Mouse (Mus musculus): ENCODE data around the gene Zfp979. TPM values are rescaled to one million over a fixed set of nuclear protein-coding genes. Genes with fewer than 3 reads are reported as not detected.
"Not testable (repeated sequence)": the region's sequence is repeated elsewhere in the genome, so short reads cannot be mapped to it uniquely, and the experiment has no call there.

The Zfp979 gene
- polyA plus RNA-seq, 1 experiment from 2014 or later = 3.2 TPM

DNA sequence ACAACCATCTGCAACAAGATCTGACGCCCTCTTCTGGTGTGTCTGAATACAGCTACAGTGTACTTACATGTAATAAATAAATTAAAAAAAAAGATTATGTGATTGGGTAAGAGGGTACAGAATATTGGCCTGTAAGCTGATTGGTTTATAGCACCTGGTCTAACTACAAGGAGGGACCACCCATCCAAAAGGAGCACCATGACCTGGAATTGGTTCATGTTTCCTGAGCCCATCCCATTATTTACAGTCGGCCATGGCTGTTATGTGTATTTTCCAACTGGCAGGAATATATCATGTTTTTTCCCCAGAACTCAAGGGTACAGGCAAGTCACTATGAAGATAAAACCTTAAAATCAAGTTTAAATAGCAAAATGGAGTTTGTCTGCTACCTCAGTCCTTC lies 43.5 kb downstream of the Zfp979 start:
- no peak overlapping the region for H3K9ac ChIP-seq (replicated peaks; ENCODE audit: low read depth, low read length)
- H3K4me2 ChIP-seq (ENCODE audit: low read depth, low read length) = no peak overlapping the region
- H3K4me1 ChIP-seq (ENCODE audit: control insufficient read depth, insufficient read depth, low read length) = no peaks in the 10 kb centered on the region
- no peaks in the 10 kb centered on the region for H3K36me3 ChIP-seq (ENCODE audit: control insufficient read depth, insufficient read depth, low read length)
- no peak overlapping the region for H3K4me3 ChIP-seq (ENCODE audit: low read depth, low read length)
- 72% methylated on average over 2 of the region's 2 CpGs for WGBS
- H3K27me3 ChIP-seq (ENCODE audit: control insufficient read depth, insufficient read depth, low read length) = no peaks in the 10 kb centered on the region
- H3K9me3 ChIP-seq (ENCODE audit: control insufficient read depth, low read length) = peaks cover 4% of the 10 kb centered on the region; the same call in 1 of the 2 replicates
- H3K27ac ChIP-seq (ENCODE audit: low read depth, low read length) = no peak overlapping the region
- no peak for ATAC-seq (ENCODE audit: low read depth)

DNA sequence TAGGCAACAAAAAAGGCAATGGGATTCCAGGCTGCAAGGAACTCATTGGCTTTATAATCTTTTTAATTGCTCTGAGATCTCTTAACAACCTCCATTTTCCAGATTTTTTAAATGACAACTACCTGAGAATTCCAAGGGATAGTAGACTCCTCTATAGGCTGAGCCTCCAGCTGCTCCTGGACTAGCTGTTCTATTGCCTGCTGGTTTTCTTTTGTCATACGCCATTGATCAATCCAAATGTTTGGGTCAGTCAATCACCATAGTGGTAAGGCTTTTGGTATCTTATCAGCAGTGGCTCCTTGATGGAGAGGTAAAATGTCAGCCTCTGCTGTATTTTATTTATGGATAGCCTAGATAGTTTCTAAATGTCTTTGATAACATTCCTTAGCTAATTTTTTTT lies 44.6 kb downstream of the Zfp979 start:
- Histone ChIP-seq H3K36me3 (ENCODE audit: control insufficient read depth, insufficient read depth, low read length) (no peaks in the 10 kb centered on the region), H3K27me3 (ENCODE audit: control insufficient read depth, insufficient read depth, low read length) (no peaks in the 10 kb centered on the region), H3K9me3 (ENCODE audit: control insufficient read depth, low read length) (peaks cover 4% of the 10 kb centered on the region; the same call in 1 of the 2 replicates), H3K9ac (replicated peaks; ENCODE audit: low read depth, low read length) (no peak overlapping the region), H3K27ac (ENCODE audit: low read depth, low read length) (no peak overlapping the region), H3K4me1 (ENCODE audit: control insufficient read depth, insufficient read depth, low read length) (no peaks in the 10 kb centered on the region), H3K4me2 (ENCODE audit: low read depth, low read length) (no peak overlapping the region), H3K4me3 (ENCODE audit: low read depth, low read length) (no peak overlapping the region)
- 59% methylated on average over 1 of the region's 1 CpGs for WGBS
- ATAC-seq (ENCODE audit: low read depth) = no peak

DNA sequence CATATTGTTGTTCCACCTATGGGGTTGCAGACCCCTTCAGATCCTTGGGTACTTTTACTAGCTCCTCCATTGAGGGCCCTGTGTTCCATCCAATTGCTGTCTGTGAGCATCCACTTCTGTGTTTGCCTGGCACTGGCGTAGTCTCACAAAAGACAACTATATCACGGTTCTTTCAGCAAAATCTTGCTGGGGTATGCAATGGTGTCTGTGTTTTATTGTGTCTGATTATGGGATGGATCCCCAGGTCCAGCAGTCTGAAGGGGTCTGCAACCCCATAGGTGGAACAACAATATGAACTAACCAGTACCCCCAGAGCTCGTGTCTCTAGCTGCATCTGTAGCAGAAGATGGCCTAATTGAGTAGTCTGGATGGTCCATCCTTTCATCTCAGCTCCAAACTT lies 47.7 kb downstream of the Zfp979 start:
- not testable (repeated sequence) for H3K27me3 ChIP-seq (ENCODE audit: control insufficient read depth, insufficient read depth, low read length); ATAC-seq (ENCODE audit: low read depth); H3K36me3 ChIP-seq (ENCODE audit: control insufficient read depth, insufficient read depth, low read length); H3K4me3 ChIP-seq (ENCODE audit: low read depth, low read length); H3K27ac ChIP-seq (ENCODE audit: low read depth, low read length); H3K9ac ChIP-seq (replicated peaks; ENCODE audit: low read depth, low read length); H3K9me3 ChIP-seq (ENCODE audit: control insufficient read depth, low read length); H3K4me1 ChIP-seq (ENCODE audit: control insufficient read depth, insufficient read depth, low read length); H3K4me2 ChIP-seq (ENCODE audit: low read depth, low read length)
- 79% methylated on average over 3 of the region's 3 CpGs for WGBS

DNA sequence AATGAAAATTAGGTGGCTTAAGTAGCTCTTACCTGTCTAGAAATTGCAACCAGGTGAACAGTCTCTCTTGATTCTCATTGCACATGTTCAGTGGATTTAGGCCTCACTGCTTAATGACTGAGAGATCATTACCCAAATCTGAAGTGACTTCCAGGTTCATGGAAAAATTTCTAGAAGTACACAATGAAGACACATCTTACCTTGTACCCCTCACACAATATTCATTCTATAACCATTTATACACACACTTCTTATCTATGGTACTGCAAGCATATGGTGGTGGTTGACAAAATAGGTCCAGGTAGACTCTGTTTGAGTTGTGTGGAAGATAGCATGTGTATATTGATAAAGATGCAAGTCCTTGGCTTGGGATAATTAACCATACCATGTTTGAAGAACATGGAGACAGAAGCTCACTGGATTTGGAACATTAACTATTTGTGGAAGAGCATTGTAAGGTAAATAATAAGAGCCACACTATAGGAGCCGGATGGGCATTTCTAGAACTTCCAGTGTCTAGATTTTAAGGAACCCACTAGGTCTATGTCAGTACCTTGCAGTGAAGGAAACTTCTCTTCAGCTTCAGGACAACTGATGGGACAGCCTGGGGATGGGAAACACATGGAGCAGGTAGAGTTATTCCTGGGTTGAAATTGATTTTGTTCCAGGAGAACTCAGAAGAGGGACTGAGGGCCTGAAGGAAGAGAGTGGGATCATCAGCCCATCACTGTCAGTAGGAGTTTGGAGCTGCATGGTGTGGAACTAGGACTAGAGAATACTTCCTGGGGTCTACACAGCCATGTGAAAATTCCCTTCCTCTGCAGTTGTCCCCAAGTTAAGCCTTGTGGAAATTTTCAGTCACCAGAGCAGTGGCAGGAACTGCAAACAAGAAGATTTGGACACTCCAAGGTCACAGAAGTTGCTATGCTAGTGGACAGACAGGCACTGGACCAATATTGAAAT lies 55.5 kb downstream of the Zfp979 start:
- H3K4me1 ChIP-seq (ENCODE audit: control insufficient read depth, insufficient read depth, low read length) = no peaks in the 10 kb centered on the region
- 58% methylated on average over 1 of the region's 1 CpGs for WGBS
- no peaks in the 10 kb centered on the region for H3K36me3 ChIP-seq (ENCODE audit: control insufficient read depth, insufficient read depth, low read length)
- H3K4me2 ChIP-seq (ENCODE audit: low read depth, low read length) = no peak overlapping the region
- no peak overlapping the region for H3K4me3 ChIP-seq (ENCODE audit: low read depth, low read length)
- peaks cover 10% of the 10 kb centered on the region; the same call in 1 of the 2 replicates for H3K9me3 ChIP-seq (ENCODE audit: control insufficient read depth, low read length)
- ATAC-seq (ENCODE audit: low read depth) = no peak
- H3K9ac ChIP-seq (replicated peaks; ENCODE audit: low read depth, low read length) = no peak overlapping the region
- no peak overlapping the region for H3K27ac ChIP-seq (ENCODE audit: low read depth, low read length)
- H3K27me3 ChIP-seq (ENCODE audit: control insufficient read depth, insufficient read depth, low read length) = no peaks in the 10 kb centered on the region

DNA sequence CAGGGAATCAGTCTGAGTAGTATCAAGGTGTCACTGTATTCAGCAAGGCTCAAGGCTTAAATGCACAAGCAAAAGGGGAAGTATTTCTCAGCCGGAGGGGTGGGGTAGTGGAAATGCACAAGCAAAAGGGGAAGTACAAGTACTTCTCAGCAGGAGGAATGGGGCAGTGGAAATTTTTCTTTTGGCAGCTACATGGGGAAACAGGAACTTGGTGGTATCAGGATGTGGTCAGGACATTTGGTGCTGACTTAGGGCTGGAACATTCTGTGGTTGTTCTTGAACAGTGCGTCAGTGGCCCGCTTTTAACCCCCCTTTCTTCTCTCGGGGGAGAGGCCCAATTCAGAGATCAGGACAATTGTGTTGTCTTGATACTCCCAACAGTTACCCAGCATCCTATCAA lies 62.9 kb downstream of the Zfp979 start:
- H3K4me3 ChIP-seq (ENCODE audit: low read depth, low read length); H3K4me1 ChIP-seq (ENCODE audit: control insufficient read depth, insufficient read depth, low read length); H3K4me2 ChIP-seq (ENCODE audit: low read depth, low read length); H3K36me3 ChIP-seq (ENCODE audit: control insufficient read depth, insufficient read depth, low read length); H3K9me3 ChIP-seq (ENCODE audit: control insufficient read depth, low read length); ATAC-seq (ENCODE audit: low read depth); H3K27me3 ChIP-seq (ENCODE audit: control insufficient read depth, insufficient read depth, low read length); H3K27ac ChIP-seq (ENCODE audit: low read depth, low read length); H3K9ac ChIP-seq (replicated peaks; ENCODE audit: low read depth, low read length): not testable (repeated sequence)
- WGBS = 97% methylated on average over 4 of the region's 4 CpGs

DNA sequence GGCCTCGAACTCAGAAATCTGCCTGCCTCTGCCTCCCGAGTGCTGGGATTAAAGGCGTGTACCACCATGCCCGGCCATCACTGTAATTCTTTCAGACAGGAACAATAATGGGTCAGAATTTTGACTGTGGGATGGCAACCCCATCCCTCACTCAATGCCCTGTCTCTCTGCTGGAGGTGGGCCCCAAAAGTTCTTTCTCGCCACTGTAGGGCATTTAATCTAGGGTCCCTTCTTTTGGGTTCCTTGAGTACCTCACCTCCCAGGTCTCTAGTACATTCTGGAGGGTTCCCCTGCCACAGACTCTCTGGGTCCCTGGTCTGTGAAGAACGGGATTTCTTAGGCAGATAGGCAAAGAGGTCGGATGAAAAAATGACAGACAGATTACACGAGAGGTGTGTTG lies 71.2 kb downstream of the Zfp979 start:
- H3K27me3 ChIP-seq (ENCODE audit: control insufficient read depth, insufficient read depth, low read length); H3K4me2 ChIP-seq (ENCODE audit: low read depth, low read length); H3K4me3 ChIP-seq (ENCODE audit: low read depth, low read length); H3K27ac ChIP-seq (ENCODE audit: low read depth, low read length); H3K4me1 ChIP-seq (ENCODE audit: control insufficient read depth, insufficient read depth, low read length); ATAC-seq (ENCODE audit: low read depth); H3K9ac ChIP-seq (replicated peaks; ENCODE audit: low read depth, low read length); H3K36me3 ChIP-seq (ENCODE audit: control insufficient read depth, insufficient read depth, low read length): not testable (repeated sequence)
- WGBS = 88% methylated on average over 8 of the region's 8 CpGs
- peaks cover 11% of the 10 kb centered on the region for H3K9me3 ChIP-seq (ENCODE audit: control insufficient read depth, low read length)

DNA sequence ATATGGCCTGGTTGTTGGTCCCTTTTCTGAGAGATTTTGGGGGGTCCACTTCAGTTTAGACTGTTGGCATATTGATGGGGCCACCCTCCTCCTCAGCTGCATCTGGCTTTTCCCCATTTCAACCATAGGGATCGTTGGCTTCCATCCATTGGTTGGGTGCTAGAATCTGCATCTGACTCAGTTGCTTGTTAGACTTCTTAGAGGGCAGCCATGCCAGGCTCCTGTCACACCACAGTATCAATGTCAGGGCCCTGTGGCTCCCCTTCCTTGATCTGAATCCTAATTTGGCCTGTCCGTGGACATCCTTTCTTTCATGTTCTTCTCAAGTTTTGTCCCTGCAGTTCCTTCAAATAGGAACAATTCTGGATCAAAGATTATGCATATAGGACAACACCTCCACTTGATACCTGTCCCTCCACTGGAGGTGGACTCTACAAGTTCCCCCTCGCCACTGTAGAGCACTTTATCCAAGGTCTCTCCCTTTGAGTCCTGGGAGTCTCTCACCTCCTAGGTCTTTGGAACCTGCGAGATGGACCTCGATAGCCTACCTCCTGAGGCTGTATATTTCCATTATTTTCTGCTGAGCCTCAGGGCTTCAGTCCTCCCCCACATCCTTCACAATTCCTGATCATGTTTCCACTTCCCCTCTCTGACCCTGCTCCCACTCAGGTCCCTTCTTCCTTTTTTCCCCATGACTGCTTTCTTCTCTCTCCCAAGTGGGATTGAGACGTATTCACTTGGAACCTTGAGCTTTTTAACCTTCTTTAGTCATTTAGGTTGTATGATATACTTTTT lies 76.7 kb downstream of the Zfp979 start:
- Histone ChIP-seq H3K4me2 (ENCODE audit: low read depth, low read length) (no peak overlapping the region), H3K27ac (ENCODE audit: low read depth, low read length) (no peak overlapping the region), H3K9me3 (ENCODE audit: control insufficient read depth, low read length) (0 out of 2 replicates have a peak, but pooled peaks cover 3% of the 10 kb centered on the region), H3K4me1 (ENCODE audit: control insufficient read depth, insufficient read depth, low read length) (no peaks in the 10 kb centered on the region), H3K36me3 (ENCODE audit: control insufficient read depth, insufficient read depth, low read length) (no peaks in the 10 kb centered on the region), H3K27me3 (ENCODE audit: control insufficient read depth, insufficient read depth, low read length) (no peaks in the 10 kb centered on the region), H3K9ac (replicated peaks; ENCODE audit: low read depth, low read length) (no peak overlapping the region), H3K4me3 (ENCODE audit: low read depth, low read length) (no peak overlapping the region)
- 70% methylated on average over 6 of the region's 6 CpGs for WGBS
- no peak for ATAC-seq (ENCODE audit: low read depth)

Measured in neural tube, embryonic 14.5 days (tissue).